Mouse (Mus musculus): ENCODE results near the gene Cd81.

The Cd81 gene

DNA sequence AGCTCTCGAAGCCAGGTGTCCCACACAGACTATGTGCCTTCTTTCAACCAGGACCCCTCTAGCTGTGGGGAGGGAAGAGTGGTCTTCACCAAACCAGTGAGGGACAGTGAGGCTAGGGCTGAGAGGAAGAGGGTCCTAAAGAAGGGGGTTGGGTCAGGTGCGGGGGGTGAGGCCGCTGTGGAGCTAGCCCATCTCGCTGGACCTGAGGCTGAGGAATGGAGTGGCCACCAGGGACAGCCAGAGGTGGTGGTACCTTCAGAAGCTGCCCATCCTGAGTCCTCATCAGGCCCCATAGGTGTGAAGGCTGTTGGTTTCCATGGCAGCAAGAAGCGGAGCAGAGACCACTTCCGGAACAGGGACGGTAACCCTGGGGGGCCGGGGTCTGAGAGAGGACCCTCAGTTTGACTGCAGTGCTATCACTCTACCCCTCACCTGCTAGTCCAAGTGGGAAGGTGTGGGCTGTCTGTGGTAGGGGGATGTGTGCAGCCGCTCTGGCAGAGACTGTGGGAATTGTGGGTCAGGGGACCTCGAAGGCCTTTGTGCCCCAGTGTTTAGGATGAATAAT lies 18.0 kb downstream of the Cd81 start:
- DNase-seq (ENCODE audit: low read depth, low spot score) = no peak

DNA sequence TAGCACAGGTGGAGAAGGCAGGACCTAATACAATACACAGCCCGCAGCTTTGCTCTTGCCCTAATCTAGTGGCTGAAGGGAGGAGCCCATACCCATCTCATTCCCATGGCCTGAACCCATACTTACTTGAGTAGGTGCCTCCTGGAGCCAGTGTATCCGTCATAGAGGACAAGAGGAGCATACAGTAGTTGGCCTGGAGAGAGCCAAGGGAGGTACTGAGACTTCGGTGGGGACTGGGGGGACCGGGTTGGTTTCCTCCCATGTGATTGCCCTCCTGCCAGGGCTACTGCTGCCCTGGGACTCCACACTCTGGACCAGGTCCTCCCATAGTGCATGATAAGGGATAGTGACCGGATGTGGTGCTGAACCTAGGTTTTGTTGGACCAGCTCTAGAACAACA lies 20.1 kb downstream of the Cd81 start:
- no peak for DNase-seq (ENCODE audit: low read depth, low spot score)

DNA sequence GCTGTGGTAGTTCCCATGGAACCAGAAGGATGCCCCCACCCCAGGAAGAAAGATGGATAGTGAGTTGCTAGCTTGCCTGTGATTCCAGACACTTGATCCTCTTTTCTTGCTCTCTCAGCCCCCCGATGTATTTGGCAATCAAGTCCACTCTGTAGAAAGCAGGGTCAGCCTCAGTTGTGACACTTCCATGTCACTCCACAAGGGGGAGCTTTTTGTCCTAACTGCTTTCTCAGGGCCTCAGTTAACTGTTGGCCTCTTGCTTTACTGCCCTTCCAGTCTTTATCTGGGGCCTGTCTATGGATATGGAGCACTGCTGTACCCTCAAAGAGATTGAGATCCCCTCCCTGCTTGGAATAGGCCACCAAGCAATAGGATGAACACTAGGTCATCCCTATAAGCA lies 20.5 kb downstream of the Cd81 start:
- peak; percentile 30 for DNase-seq (ENCODE audit: low read depth, low spot score)

DNA sequence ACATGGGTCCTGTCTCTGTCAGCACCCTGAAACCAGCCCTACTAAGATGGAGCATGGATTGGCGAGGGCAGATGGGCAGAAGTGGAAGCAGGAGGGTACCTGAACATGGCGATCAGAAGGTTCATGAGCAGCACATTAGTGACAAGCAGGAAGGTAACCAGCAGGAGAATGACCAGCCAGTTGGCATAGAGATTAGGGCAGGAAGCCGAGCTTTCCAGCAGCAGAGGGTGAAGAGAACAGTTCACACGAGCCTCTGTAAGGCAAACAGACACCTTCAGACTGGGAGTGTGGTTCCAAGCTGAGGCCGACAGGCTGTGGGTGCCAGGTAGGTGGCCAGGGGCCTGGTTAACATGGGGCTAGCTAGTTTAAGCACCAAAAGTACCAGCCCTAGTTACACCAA lies 22.9 kb downstream of the Cd81 start:
- DNase-seq (ENCODE audit: low read depth, low spot score) = no peak

DNA sequence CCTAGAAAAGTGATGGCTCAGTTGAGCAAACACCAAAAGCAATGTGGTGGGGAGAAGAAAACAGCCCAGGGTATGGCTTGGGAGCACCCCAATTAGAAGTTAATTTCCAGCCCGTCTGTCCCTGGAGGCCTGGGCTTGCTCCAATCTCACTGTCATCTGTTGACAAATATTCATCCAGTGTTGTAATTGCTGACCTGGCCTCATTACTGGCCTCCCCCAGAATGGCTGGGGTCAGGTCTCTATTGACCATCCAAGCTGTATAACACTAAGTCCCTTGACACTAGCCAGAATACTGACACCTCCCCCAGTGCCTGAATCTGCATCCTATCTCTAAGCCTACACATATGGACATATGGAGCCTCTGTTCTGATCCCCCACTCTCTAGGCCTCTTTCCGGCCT lies 24.8 kb downstream of the Cd81 start:
- DNase-seq (ENCODE audit: low read depth, low spot score) = no peak

DNA sequence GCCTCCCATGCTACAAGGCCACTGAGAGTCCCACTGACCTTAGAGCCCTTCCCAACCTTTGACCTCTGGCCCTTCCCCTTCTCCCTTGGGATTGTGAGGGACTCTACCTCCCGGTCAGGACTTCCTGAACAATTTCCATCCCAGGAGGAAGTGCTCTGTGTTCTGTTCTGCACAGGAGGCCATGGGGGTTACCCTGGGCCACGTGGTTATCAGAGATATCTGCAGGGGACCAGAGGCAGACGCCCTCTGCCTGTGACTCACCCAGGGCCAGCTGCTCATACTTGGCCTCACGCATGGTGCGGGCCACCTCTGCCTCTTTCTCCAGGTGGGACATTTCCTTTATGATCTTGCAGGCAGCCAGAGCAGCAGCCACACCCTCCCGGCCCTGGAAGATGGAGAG lies 29.5 kb downstream of the Cd81 start:
- no peak for DNase-seq (ENCODE audit: low read depth, low spot score)

DNA sequence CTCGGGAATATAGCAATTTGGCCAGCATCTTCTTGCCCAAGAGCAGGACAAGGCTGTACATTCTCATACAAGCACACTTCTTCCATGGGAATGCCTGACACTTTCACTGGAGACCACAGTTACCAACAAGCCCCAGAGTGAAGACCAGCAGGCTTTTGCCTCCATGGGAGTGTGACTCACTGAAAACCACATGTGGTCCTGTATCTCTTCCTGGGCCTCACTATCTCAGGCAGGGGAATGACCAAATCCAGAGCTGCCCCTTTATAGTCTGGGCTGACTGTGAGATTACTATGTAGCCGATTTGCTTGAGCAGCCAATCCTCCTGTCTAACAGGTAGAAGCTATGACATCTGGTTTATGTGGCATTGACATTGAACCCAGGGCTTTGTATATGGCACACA lies 31.2 kb downstream of the Cd81 start:
- no peak for DNase-seq (ENCODE audit: low read depth, low spot score)

DNA sequence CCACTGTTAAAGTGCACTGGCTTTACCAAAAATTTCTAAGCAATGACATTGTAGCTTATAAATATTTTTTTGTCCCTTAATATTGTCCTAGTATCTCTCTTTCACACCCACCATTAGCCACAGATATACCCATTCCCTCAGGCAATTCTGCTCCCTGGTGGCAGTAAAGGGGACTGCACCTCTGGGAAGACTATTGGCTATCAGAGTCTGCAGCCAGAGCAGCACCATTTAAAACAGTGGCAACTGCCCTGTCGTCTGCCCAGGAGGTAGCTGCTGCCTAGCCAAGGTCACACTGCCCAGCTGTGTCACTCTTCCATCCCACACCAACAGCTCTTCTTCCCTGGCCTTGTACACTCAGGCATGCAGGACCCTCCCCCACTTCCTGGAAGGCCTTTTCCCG lies 33.8 kb downstream of the Cd81 start:
- DNase-seq (ENCODE audit: low read depth, low spot score) = peak; percentile 49

DNA sequence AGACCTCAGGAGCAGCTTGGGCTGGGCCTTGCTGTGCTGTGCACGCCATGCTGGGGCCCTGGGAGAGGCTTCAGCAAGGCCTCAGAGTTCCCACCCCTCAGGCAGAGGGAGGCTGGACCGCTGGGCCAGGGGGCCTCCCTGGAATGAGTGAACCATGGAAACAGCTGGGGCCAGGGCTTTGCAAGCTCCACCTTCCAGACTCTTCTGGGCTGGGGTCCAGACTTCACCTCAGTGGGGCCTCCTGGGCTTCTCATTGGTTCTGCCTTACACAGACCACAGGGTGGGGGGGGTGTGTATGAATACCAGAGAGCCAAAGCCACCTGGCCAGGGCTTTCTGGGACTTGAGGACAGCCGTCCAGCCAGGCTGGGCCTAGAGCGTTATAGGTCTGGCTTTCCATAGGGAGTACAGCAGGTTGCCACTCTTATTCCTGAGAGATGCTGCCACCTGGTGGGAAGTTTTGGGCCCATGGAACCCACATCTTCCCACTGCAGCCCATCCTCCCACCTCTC lies 34.6 kb downstream of the Cd81 start:
- DNase-seq (ENCODE audit: low read depth, low spot score) = peak; percentile 34

DNA sequence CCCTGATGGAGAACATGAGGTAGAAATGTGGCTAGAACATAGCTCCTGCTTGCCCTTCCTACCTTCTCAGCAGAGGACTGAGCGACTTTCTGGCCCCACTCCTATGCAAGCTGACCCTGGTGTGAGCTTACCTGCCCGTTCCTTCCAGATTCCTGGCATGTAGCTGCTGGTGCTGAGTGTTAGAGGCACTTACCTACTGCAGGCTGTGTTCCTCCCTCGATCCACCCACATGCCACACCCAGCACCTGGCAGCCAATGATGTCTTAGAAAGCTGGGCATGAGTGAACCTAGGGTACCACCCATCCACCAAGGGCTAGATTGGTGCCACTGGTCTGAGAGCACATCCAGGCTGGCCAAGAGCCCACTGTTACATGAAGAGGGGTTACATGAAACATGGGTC lies 41.3 kb downstream of the Cd81 start:
- no peak for DNase-seq (ENCODE audit: low read depth, low spot score)

DNA sequence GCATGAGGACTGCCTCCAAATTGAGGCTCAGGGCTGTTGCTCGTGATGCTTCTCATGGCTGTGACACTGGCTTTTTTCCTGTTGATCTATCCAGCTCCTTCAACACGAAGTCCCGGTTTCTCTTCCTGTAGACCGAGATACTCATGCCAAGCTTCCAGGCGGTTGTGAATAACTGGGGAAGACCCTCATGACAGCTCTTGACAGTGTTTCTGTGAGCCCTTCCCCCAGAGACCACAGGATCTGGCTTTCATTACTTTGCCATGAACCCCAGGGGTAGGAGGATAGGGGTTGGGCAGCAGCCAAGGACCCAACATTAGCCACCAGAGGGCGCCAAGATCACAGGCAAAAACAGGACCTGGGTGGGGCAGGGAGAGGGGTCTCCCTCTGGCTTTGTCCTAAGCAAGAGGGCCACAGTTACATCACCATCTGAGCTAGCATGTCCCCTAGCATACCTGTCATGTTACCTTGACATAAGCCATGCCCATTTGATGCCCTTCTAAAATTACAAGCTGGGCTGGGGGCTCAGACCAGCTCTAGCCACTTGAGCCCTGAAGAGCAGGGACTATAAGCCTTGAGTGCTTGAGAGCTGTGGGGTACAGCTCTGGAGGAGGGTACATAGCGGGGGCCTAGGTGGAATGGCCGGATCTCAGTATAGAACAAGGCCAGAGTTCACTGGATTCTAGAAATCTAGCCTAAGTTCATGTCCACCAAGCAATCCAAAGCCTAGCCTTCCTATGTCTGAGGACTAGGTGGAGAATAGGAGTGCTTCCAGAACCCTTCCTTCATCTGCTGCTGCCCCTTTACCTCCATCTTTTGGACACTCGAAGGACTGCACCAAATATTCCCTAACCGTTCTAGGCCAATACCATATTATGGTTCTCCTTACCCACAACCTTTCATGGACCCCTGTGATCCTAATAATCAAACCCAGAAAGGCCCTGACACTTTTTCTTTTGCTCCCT lies 42.3 kb downstream of the Cd81 start, which contains the start of gene Trpm5:
TSS of gene Trpm5 (minus strand) at position 51 of the 962 bp plus-strand sequence.
- peak; percentile 23 for DNase-seq (ENCODE audit: low read depth, low spot score)

DNA sequence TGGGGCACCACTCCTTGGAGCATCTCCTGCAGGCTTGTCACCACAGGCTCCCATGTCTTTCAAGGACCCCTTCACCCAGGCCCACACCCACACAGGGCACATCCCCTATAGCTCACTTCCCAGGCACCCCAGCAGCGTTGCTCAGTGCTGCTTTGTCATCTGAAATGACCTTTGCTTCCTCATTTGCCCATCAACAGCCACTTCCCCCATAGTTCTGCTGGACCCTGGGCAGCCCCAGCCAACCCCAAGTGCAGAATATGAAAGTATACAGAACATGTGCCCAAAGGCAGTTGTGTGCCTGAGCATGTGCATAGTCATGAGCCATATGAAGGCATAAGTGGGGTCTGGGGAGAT lies 43.0 kb downstream of the Cd81 start:
- no peak for DNase-seq (ENCODE audit: low read depth, low spot score)

DNA sequence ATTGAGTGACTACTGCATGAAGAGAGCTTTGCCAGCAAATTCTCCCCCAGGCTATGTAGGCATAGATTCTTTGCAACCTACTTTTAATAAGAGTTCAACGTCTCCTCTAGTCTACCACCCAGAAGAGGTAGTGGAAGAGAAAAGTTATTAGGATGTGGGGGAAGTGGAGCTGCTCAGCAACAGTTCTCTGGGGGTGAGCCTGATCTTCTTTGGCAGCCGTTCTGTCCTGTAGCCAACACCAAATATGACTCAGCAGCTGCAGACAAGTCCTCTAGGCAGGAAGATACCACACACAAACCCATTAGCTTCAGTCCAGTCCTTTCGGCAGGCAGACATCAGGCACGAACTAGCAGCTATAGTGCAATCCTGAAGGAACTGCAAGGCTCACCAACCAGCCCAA lies 48.2 kb downstream of the Cd81 start:
- DNase-seq (ENCODE audit: low read depth, low spot score) = no peak

DNA sequence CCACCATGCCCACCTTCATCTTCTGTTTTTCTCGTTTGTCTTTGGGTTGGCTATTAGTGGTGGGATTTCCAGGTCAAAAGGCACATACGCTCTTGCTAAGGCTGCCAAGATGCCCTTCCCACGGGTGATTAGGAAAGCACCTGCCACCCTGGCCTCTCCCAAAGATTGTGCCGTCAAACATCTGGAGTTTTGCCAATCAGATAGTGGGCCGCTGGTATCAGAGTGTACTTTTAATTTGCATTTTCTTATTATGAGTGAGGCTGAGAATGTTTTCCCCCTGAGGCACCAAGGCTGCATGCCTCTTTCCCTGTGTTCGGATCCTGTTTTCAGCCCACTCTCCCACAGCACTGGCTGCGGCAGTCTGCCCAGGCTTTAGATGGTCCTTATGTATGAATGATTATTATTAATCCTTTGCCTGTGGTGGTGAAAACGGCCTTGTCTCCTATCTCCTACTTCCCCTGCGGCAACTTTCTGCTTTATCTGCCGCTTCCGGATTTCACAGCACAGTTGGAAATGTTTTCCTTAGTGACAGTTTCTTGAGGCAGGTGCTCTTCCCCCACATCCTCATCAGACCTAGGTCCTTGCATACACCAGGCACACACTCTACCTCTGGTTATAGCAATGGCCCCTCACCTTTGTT lies 52.8 kb downstream of the Cd81 start:
- DNase-seq (ENCODE audit: low read depth, low spot score) = no peak

DNA sequence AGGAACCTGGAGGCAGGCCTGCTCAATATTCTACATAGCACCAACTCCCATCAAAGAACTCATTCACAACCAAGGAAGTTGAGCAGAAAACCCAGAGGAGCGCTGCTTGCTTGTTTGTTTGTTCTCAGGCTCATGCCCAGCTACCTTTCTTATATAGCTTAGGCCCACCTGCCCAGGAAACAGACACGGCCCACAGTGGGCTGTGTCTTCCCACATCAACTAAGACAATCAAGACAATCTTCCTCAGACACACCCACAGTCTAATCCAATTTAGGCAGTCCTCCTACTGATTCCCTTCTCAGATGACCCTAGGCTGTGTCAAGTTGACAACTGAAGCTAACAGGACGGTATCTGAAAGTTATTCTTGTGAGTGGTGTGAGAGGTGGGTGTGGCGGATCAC lies 53.5 kb downstream of the Cd81 start, which contains the start of gene Kcnq1:
TSS of gene Kcnq1 (plus strand) at position 301 of the 400 bp plus-strand sequence.
- no peak for DNase-seq (ENCODE audit: low read depth, low spot score)

DNA sequence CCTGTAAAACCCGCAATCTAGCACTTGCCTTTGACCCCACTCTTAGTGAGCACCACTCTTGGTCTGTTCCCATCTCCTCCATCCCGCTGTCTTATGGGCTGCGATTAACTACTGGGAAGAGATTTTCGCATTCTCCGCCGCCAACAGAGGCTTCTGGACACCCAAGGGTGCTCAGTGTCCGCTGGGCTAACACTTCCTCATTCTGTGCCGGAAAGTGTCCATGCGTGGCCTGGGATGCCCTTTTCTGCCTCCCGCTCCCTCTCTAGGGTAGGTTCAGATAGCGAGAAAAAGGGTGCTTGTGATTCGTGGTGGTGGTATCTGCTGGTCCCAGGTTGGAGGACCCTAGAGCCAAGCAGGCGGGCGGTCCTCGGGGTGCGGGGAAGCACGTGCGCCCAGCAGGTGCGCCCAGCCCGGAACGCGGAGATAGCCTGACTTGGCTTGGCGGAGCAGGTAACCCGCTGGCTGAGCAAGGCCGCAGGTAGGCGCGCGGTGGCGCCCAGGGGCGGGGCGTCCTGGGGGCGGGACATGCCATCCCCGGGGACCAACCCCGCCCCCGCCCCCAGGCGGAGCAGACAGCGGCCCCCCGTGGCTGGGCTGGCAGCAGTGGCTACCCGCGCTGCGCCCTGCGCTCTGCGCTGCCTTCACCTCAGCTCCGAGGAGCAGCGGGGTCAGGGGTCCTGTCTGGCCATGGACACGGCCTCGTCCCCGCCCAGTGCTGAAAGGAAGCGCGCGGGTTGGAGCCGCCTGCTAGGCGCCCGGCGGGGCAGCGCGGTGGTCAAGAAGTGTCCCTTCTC lies 54.3 kb downstream of the Cd81 start:
- DNase-seq (ENCODE audit: low read depth, low spot score) = no peak

DNA sequence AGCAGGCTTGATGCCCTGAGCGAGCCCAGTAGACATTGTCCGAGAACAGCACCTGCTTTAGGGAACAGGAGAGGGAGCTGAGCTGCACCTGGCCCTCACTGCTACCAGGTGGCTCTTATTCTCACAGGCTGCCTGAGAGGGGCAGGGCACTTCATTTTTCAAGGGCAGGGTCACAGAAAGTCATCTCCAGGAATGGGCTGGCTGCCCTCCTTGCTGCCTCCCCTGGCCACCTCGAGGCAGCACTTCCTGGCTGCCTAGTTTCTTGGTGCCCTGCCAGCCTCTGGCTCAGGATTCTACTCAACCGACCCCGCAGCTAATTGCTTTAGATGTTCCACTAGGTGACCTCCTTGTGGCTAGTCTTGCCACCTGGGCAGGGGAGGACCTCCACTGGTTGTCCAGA lies 55.7 kb downstream of the Cd81 start:
- DNase-seq (ENCODE audit: low read depth, low spot score) = no peak

DNA sequence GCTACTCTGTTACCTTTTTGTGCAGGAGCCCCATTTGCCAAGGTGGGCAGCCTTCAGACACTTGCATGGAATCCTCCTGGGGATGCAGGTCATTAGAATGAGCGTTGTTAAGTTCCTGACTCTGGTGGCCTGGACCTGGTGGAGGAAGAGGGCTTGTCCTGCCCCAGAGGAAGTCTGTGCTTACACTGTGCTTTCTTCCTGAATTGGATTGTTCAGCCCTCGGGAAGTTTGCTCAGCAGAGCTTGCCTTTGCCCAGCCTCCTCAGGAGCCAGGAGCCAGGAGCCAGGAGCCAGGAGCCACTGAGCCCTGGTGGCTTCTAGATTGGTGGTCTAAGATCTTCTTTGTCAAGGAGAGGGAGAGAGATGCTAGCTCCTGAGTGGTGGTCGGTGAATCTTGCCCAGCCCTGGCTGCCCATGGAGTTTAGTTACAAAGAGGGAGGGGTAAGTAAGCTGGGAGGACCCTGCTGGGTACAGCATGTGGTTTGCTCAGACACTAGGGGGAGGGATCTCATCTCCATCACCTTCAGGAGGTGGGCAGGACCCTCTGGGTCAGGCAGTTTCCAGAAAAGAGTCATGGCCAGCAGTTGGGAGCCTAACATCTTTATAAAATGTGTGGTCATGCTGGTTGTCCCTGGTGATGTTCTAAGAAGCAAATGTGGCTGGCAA lies 56.6 kb downstream of the Cd81 start:
- no peak for DNase-seq (ENCODE audit: low read depth, low spot score)

DNA sequence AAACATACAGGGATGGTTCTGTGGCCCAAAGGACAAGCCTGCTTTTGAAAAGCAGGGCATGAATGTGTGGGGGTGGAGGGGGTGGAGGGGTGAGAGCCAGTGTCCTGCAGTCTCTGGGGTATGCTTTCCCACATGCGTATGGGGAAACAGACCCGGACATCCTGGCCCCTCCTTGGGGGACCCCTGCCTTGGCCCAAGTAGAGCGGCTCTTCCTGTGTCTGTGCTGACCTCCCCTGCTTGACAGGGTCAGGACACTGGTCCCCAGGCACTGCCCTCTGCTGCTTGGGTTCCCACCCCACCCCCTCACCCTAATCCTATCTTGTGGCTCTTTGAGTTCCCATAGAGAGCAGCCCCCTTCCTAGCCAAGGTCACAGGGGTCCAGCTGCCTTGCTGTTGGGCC lies 57.2 kb downstream of the Cd81 start:
- DNase-seq (ENCODE audit: low read depth, low spot score) = no peak

DNA sequence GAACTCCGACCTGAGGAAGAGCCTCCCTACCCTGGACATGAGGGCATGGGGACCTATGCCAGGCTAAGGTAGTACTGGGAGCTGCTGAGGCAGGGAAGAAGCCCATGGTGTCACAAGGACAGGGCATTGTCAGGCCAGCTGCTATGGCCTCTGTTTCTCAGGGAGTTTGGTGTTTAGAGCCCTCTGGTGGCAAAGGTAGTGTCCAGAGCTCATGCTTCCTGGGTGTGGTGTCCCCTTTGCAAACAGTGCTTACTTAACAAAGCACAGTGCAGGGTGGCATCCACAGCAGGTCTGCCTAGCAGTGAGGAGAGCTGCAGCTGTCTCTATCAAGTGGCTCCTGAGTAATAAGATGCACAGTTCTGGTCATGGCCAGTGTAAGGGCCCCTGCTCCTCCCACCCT lies 58.3 kb downstream of the Cd81 start:
- DNase-seq (ENCODE audit: low read depth, low spot score) = no peak

DNA sequence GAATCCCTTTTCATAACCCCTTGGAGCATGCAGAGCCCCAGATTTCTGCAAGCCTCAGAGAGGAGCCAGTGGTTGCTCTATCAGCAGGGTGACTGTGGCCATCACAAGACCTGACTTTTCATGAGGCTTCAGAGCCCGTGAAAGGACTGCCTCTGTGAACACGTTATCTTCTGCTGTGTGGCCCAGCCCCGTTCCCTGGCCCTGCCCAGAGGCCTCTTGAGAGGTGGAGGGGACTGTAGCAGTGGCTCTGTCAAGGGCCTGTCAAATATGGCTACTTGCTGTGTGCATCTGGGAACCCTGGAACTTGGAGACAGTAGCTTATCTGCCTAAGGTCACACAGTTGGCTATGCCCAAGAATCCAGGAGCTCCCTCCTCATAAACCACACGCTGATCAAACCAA lies 59.2 kb downstream of the Cd81 start:
- DNase-seq (ENCODE audit: low read depth, low spot score) = no peak

All from retina, postnatal 7 days (tissue).